Mouse (Mus musculus) gastrocnemius, adult 2 months (tissue): ENCODE results near the gene Zfyve19. TPM values are rescaled to one million over a fixed set of nuclear protein-coding genes. Genes with fewer than 3 reads are reported as not detected.

Source experiments
- DNase-seq: peaks from one replicate; pipeline ENCODE4 v3.0.0; 2022
- H3K27ac ChIP-seq: fragments of 200-600 bp; 2 replicates; pipeline ENCODE4 v1.8.1; 2022; ENCODE audit warnings: mild to moderate bottlenecking
- H3K4me3 ChIP-seq: fragments of 200-600 bp; 2 replicates; pipeline ENCODE4 v1.8.1; 2022; ENCODE audit warnings: mild to moderate bottlenecking, moderate library complexity
- CTCF ChIP-seq: fragments of 200-600 bp; IDR thresholded peaks from 2 replicates; pipeline ENCODE4 v1.8.1; 2022; ENCODE audit warnings: antibody characterized with exemption, mild to moderate bottlenecking, moderate library complexity
- intact Hi-C: fragments of 180-260 bp; cut with DNase I; formaldehyde crosslinking; loops from one replicate; pipeline ENCODE4 v1.15.1; 2025
- total RNA-seq, 2 experiments: library from RNA; stranded (reverse); gene quantifications; 2 replicates each; pipeline ENCODE4 v1.2.3; 2021

Gene Zfyve19
- total RNA-seq, 2 experiments from 2014 or later, result 13.3 to 13.9 TPM

- no peak for TF ChIP-seq CTCF
- Histone ChIP-seq H3K4me3 (no peak overlapping the region), H3K27ac (no peak overlapping the region)
- DNase-seq, result no peak
- intact Hi-C loops, result no loop called here
These were observed 33.6 kb upstream of the Zfyve19 start for GRCm38 (mm10) chr2:119174866-119175265.

GRCm38 (mm10) chr2:119175614-119176013 lies 32.8 kb upstream of the Zfyve19 start:
- intact Hi-C loops, result no loop called here
- Histone ChIP-seq H3K27ac (no peak overlapping the region), H3K4me3 (no peak overlapping the region)

DNA sequence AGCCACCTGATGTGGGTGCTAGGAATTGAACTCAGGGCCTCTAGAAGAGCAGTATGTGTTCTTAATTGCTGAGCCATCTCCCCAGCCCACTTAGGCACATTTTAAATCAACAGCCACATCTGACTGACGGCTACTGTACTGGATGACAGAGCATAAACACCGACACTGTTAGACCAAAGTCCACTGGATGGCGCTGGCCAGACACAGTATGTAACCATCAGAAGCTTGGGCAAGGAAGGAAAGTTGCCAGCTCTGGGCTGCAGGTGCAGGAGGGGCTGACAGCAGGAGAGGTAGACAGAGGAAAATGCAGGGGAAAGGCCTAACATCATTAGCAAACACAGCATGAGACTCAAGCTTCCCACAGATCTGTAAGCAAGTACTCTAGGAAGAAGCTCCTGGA lies 31.7 kb upstream of the Zfyve19 start:
- no peak overlapping the region for H3K4me3 ChIP-seq
- no peak overlapping the region for H3K27ac ChIP-seq
- no peak for TF ChIP-seq CTCF
- intact Hi-C loops, result no loop called here
- no peak for DNase-seq

More at GRCm38 (mm10) chr2:119175614-119176013, 32.8 kb upstream of the Zfyve19 start:
- DNase-seq, result no peak
- TF ChIP-seq CTCF, result no peak

DNA sequence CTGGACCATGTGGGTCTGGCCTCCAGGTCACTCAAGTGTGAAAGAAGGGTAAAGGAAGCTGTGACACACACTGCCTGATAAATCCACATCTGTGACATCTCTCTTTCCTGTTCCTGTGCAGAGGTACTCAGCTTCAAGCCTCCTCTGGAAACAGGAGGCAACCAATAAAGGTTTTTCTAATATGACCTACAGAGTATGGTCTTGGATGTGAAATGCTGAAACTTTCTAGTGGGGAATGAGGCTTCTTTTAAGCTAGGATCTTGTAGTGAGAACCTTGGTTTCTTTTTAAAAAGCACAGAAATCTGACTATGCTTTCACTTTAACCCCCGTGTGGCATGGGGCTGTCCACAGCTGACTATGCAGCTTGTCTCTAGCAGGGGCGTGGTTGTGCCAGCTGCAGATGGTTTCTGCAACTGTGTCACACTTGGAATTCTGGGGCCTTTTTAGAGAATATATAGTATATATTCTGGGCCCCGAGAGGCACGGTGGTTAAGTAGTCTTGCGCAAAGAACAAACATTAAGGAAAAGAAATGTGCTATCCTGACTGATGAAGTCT lies 31.0 kb upstream of the Zfyve19 start:
- intact Hi-C loops, result no loop called here
- no peak for TF ChIP-seq CTCF
- H3K27ac ChIP-seq, result no peak overlapping the region
- DNase-seq, result no peak
- H3K4me3 ChIP-seq, result no peak overlapping the region

DNA sequence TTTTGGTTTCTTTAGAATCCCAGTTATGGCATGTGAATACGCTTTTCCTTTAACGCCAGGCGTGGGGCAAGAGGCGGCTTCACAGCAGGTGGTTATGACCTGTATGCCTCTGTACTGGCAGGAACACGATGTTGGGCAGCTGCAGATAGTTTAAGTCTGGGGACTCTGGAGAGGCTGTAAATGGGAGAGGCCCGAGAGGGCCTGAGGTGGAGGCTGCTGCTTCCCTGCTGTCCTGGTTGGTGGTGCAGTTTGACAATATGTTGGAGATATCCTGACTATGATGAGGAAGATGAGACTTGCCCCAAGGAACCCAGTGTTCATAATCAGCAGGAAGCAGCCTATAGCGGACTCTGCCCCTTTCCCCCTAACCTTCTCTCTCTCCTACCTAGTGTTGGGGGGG lies 25.5 kb upstream of the Zfyve19 start:
- no peak for DNase-seq
- no peak for TF ChIP-seq CTCF
- intact Hi-C loops, result loop anchor here (10.0 kb wide), 1 partner anchor 438 kb away; the partner anchor contains the start of gene Inafm2

GRCm38 (mm10) chr2:119189029-119189710 lies 19.2 kb upstream of the Zfyve19 start:
- intact Hi-C loops, result loop anchor here (1.0 to 10.0 kb wide), 3 partner anchors 20 to 444 kb away; partner anchors contain the start of gene Inafm2
- peak overlapping the region; percentile 67 for H3K4me3 ChIP-seq

More for the DNA sequence above, 25.5 kb upstream of the Zfyve19 start:
- no peak overlapping the region for H3K4me3 ChIP-seq
- no peak overlapping the region for H3K27ac ChIP-seq

GRCm38 (mm10) chr2:119190969-119191368 lies 17.4 kb upstream of the Zfyve19 start:
- no peak for DNase-seq
- Histone ChIP-seq H3K4me3 (no peak overlapping the region), H3K27ac (no peak overlapping the region)
- intact Hi-C loops, result no loop called here
- TF ChIP-seq CTCF, result no peak

More at GRCm38 (mm10) chr2:119189029-119189710, 19.2 kb upstream of the Zfyve19 start:
- peak; percentile 74 for TF ChIP-seq CTCF
- peak overlapping the region; percentile 32; the same call in 1 of the 2 replicates for H3K27ac ChIP-seq
- DNase-seq, result peak; percentile 92

DNA sequence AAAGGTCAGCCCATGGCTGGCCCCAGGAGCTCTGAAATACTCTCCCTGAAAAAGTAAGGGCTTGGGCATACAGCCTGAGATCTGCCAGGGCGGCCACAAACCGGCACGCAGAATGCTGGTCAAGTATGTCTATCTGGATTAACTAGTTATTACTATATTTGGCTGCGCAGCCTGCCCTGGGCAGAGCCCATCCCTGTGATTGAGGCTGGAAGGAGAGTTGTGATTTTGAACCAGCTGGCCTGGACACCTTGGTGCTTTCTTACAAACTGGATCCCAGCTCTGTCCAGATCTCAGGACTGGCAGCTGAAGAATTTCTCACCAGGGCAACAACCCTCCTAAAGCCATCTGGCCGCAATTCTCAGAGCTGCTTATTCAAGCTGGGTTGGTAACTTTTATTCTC lies 14.3 kb upstream of the Zfyve19 start:
- TF ChIP-seq CTCF, result no peak
- intact Hi-C loops, result no loop called here
- H3K27ac ChIP-seq, result peak overlapping the region; percentile 69
- peak; percentile 72 for DNase-seq
- no peak overlapping the region for H3K4me3 ChIP-seq

DNA sequence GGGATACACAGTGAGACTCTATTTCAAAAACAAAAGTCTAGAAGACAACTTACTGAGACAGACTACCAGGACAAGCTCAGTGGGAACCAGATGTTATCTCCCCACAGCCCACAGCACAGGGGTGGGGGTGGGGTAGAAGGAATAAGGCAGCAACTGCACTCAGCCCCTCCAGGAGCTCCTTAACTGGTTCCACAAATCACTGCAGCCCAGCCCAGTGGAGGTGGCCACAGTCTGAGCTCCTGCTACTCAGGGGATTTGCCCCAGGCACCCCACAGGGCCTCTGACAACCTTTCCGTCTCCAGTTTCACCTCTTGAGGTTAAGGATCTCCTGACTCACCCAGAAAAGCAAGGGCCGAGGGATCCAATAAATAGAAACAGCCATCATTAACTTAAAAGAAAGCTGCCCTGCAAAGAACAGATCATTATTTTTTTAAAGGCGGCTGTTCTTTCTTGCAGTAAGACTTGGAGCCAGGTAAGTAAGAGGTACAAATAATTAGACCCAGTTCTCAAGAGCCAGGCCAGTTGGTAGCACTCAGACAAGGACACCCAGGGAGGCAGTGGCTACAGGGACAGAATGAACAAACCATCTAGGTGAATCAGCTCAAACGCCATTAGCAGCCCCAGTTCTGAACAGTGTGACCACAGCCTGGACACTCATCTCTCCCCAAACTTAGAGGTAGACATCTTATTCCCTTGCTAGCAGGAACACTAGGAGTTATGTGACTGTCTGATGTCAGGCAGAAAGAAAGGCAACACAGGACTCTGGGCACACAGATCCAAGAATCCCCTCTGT lies 11.9 kb upstream of the Zfyve19 start:
- peak overlapping the region; percentile 54; the same call in 1 of the 2 replicates for H3K27ac ChIP-seq
- DNase-seq, result no peak
- H3K4me3 ChIP-seq, result no peak overlapping the region
- no peak for TF ChIP-seq CTCF
- intact Hi-C loops, result no loop called here

DNA sequence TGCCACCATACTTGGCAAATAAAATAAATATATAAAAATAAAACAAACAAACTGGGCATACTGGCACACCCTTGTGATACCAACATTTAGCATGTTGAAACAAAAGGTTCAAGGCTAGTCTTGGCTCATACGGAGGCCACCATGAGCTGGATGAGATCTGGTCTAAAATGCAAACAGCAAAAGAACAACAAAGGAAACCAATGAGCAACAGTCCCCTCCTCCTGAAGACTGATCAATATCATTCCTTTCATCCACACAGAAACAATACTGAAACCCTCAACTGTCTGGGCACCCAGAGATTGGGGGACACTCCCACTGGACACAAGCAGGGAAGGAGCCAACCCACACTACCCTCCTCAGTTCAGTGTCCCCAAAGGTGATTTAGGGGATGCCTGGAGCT lies 10.9 kb upstream of the Zfyve19 start:
- Histone ChIP-seq H3K4me3 (no peak overlapping the region), H3K27ac (no peak overlapping the region)
- intact Hi-C loops, result no loop called here
- no peak for DNase-seq
- TF ChIP-seq CTCF, result no peak

GRCm38 (mm10) chr2:119198049-119198448 lies 10.4 kb upstream of the Zfyve19 start:
- DNase-seq, result no peak
- peak overlapping the region; percentile 35; the same call in 1 of the 2 replicates for H3K27ac ChIP-seq
- TF ChIP-seq CTCF, result no peak
- no peak overlapping the region for H3K4me3 ChIP-seq
- intact Hi-C loops, result no loop called here

- no peak for DNase-seq
- H3K4me3 ChIP-seq, result no peak overlapping the region
- intact Hi-C loops, result no loop called here
- TF ChIP-seq CTCF, result no peak
- H3K27ac ChIP-seq, result peak overlapping the region; percentile 62
These were observed 9.5 kb upstream of the Zfyve19 start for GRCm38 (mm10) chr2:119198934-119199333.
